Mouse (Mus musculus) CD8-positive naive resting alpha-beta T cell, adult 2 months (primary cell): ENCODE results near the gene Exosc2.
A peak's percentile ranks its signal among the peaks of the same experiment; 100 is the strongest.

Source experiments
- DNase-seq, 2 experiments: peaks; one replicate each; pipeline ENCODE4 v3.0.0; 2022; ENCODE audit warnings: low read depth in 2 of 2, low spot score in 2 of 2

Exosc2 gene

GRCm38 (mm10) chr2:31670551-31671035, at the start of gene Exosc2:
TSS of gene Exosc2 (plus strand) at chr2:31670715.
- peak; percentile 83 to 89 for DNase-seq

GRCm38 (mm10) chr2:31633531-31633930, 37.0 kb upstream of the Exosc2 start:
- DNase-seq: no peak

- no peak for DNase-seq
Observed at GRCm38 (mm10) chr2:31635281-31636137, 35.0 kb upstream of the Exosc2 start.

- DNase-seq: no peak
Observed at GRCm38 (mm10) chr2:31636138-31636741, 34.3 kb upstream of the Exosc2 start.

- DNase-seq: no peak
Observed at GRCm38 (mm10) chr2:31636742-31637141, 33.8 kb upstream of the Exosc2 start.

- DNase-seq: no peak
Observed at GRCm38 (mm10) chr2:31637311-31637710, 33.2 kb upstream of the Exosc2 start.

GRCm38 (mm10) chr2:31637807-31638206, 32.7 kb upstream of the Exosc2 start:
- no peak for DNase-seq

- DNase-seq: no peak
Observed at GRCm38 (mm10) chr2:31638581-31639465, 31.7 kb upstream of the Exosc2 start.

GRCm38 (mm10) chr2:31639466-31639760, 31.1 kb upstream of the Exosc2 start:
- DNase-seq: no peak

GRCm38 (mm10) chr2:31639901-31640608, 30.5 kb upstream of the Exosc2 start, which contains the start of gene Prdm12:
TSS of gene Prdm12 (plus strand) at chr2:31640037.
- no peak for DNase-seq

GRCm38 (mm10) chr2:31640609-31641507, 29.7 kb upstream of the Exosc2 start:
- DNase-seq: no peak

- DNase-seq: no peak
Observed at GRCm38 (mm10) chr2:31641508-31641830, 29.0 kb upstream of the Exosc2 start.

- DNase-seq: no peak
Observed at GRCm38 (mm10) chr2:31641929-31642328, 28.6 kb upstream of the Exosc2 start.

GRCm38 (mm10) chr2:31653971-31654853, 16.3 kb upstream of the Exosc2 start:
- DNase-seq: no peak

- DNase-seq: peak in 1 of 2 experiments; percentile 13
Observed at GRCm38 (mm10) chr2:31654854-31655559, 15.5 kb upstream of the Exosc2 start.

- no peak for DNase-seq
Observed at GRCm38 (mm10) chr2:31656374-31656773, 14.1 kb upstream of the Exosc2 start.

- no peak for DNase-seq
Observed at GRCm38 (mm10) chr2:31662939-31663803, 7.3 kb upstream of the Exosc2 start.
